Mouse (Mus musculus): ENCODE results near the gene Olfr698. TPM values are rescaled to one million over a fixed set of nuclear protein-coding genes. Genes with fewer than 3 reads are reported as not detected.

Gene Olfr698
- not detected for total RNA-seq (2023)

GRCm38 (mm10) chr7:106755297-106755696 is at the start of gene Olfr698:
Gene Olfr698, minus strand, starts transcription at chr7:106755397.

DNA sequence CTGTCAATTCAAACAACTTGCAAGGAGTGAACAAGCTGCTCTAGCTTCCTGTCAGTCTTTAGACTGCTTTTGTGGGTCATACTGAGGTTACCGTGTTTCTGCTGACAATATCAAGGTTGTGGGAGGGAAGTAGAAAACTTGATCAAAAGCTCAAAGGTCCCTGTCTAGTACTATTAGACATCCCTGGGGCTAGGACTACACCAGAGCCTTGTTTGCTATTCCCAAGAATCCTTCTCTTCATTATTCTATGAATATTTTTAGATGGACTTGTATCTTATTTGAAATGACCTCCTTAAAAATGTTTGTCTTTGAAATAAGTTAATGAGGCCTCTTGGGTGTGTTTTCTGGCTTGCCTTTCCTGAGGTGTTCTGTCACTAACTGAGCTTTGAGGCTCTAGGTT is 37.9 kb upstream of the Olfr698 start, which contains the start of gene Olfr699:
Olfr699 (minus strand) TSS at position 101 of the 400 bp plus-strand sequence.

DNA sequence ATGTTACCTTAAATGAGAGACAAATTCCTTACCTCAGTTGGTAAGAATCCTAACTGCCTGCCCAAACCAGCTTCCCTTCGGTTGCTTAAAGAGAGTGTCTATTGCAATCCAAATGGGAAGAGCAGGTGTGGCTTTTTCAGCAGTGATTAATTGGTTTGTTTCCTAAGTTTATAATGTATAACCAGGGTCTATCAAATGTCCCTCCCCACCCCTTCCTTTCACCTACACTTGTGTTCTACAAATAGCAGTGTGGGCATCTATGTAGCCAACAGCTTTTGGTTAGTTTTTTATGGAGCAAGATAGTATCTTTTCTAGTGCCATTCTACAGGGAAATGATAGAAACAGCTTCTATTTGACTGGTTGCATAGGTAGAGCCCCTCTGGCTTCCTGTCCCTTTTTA is 12.9 kb downstream of the Olfr698 start, which contains the start of gene Olfr697:
Olfr697 (minus strand) TSS at position 101 of the 400 bp plus-strand sequence.

DNA sequence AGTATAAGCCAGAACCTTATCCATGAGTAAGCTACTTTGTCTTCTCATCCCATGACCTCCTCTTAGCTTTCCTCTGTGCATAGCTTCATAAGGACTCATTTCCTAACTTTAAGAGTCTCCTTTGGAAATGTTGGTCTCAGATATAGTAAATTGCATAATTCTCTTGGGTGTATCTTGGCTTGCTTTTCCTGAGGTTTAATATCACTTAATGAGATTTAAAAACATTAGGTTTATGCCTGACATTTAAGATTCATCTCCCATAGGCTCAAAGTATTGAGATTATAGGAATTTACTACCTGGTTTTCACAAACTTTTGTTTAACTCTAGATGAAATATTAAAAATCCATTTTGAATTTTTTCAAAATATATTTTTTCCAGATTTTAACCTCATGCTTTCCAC is 38.9 kb downstream of the Olfr698 start, which contains the start of gene Olfr695:
Olfr695 (minus strand) TSS at position 101 of the 400 bp plus-strand sequence.

Other genes starting within 250 kb of the Olfr698 start
- gene Olfr693, start 74.8 kb downstream of the Olfr698 start, total RNA-seq (2023): not detected
- not detected for gene Olfr694, start 63.6 kb downstream of the Olfr698 start, total RNA-seq (2023)
- not detected for gene Olfr695, start 39.0 kb downstream of the Olfr698 start, total RNA-seq (2023)
- not detected for gene Olfr697, start 13.0 kb downstream of the Olfr698 start, total RNA-seq (2023)
- not detected for gene Olfr699, start 37.8 kb upstream of the Olfr698 start, total RNA-seq (2023)
- not detected for gene Olfr700, start 53.4 kb upstream of the Olfr698 start, total RNA-seq (2023)
- gene Olfr701, start 58.7 kb upstream of the Olfr698 start, total RNA-seq (2023): not detected
- not detected for gene Olfr702, start 78.5 kb upstream of the Olfr698 start, total RNA-seq (2023)
- not detected for gene Olfr703, start 88.0 kb upstream of the Olfr698 start, total RNA-seq (2023)
- gene Olfr704, start 107.8 kb upstream of the Olfr698 start, total RNA-seq (2023): not detected
- gene Olfr705, start 121.5 kb upstream of the Olfr698 start, total RNA-seq (2023): not detected
- gene Olfr706, start 132.8 kb upstream of the Olfr698 start, total RNA-seq (2023): not detected
- not detected for gene Olfr707, start 145.8 kb upstream of the Olfr698 start, total RNA-seq (2023)
- gene Olfr1532-ps1, start 152.6 kb upstream of the Olfr698 start, total RNA-seq (2023): not detected
- 0.33 TPM for gene Olfr709-ps1, start 176.8 kb upstream of the Olfr698 start, total RNA-seq (2023)
- not detected for gene Olfr710, start 192.9 kb upstream of the Olfr698 start, total RNA-seq (2023)
- not detected for gene Olfr6, start 208.5 kb upstream of the Olfr698 start, total RNA-seq (2023)
- gene Olfr711, start 220.1 kb upstream of the Olfr698 start, total RNA-seq (2023): not detected

All from CD4-positive naive resting alpha-beta T cell, adult 57 days (primary cell).